Mouse (Mus musculus) lung, embryonic 14.5 days (tissue): ENCODE data around the gene Ano7. TPM values are rescaled to one million over a fixed set of nuclear protein-coding genes. Genes with fewer than 3 reads are reported as not detected.
A peak's percentile ranks its signal among the peaks of the same experiment; 100 is the strongest.

ENCODE experiments used
- ATAC-seq: fragments of 200-750 bp; cut with Nextera tagmentation; 2 replicates; pipeline ENCODE4 v1.8.0; 2017; ENCODE audit warnings: mild to moderate bottlenecking, moderate TSS enrichment, moderate library complexity; ENCODE audit not compliant: insufficient read depth
- DNase-seq: peaks from one replicate; pipeline ENCODE4 v3.0.0-alpha.2; 2015
- H3K27ac ChIP-seq: fragments of 300-500 bp; sonication (generic); 2 replicates; pipeline ENCODE4 v1.5.1; 2014; ENCODE audit warnings: low read depth, mild to moderate bottlenecking, moderate library complexity
- H3K27me3 ChIP-seq: fragments of 300-500 bp; sonication (generic); 2 replicates; pipeline ENCODE4 v1.6.1; 2014; ENCODE audit warnings: low read length, control low read depth; ENCODE audit not compliant: insufficient read depth
- H3K36me3 ChIP-seq: fragments of 300-500 bp; sonication (generic); 2 replicates; pipeline ENCODE4 v1.6.1; 2014; ENCODE audit warnings: control low read depth; ENCODE audit not compliant: insufficient read depth
- H3K4me1 ChIP-seq: fragments of 300-500 bp; sonication (generic); 2 replicates; pipeline ENCODE4 v1.6.1; 2014; ENCODE audit warnings: antibody characterized with exemption, control low read depth; ENCODE audit not compliant: insufficient read depth
- H3K4me2 ChIP-seq: fragments of 300-500 bp; sonication (generic); 2 replicates; pipeline ENCODE4 v1.6.1; 2014; ENCODE audit warnings: mild to moderate bottlenecking
- H3K4me3 ChIP-seq: fragments of 300-500 bp; sonication (generic); 2 replicates; pipeline ENCODE4 v1.5.1; 2014; ENCODE audit warnings: low read depth, low read length
- H3K9ac ChIP-seq: fragments of 300-500 bp; sonication (generic); 2 replicates; pipeline ENCODE4 v1.6.1; 2014
- H3K9me3 ChIP-seq: fragments of 300-500 bp; sonication (generic); 2 replicates; pipeline ENCODE4 v1.6.1; 2016; ENCODE audit warnings: low read depth, low read length, control low read depth
- CTCF ChIP-seq: IDR thresholded peaks from 2 replicates; pipeline ENCODE4 v1.5.1; 2016; ENCODE audit warnings: antibody characterized with exemption, low read depth
- WGBS: fragments of 180-500 bp; shearing (Covaris S2); extraction: QIAGEN DNeasy Blood & Tissue Kit; methylation state at CpG from one replicate; pipeline ENCODE4 v1.1.7; 2014; 5-methylcytosine and 5-hydroxymethylcytosine counted together
- polyA plus RNA-seq: library from polyadenylated mRNA; unstranded; fragments of >200 nt; fragmentation: Nextera tagmentation; extraction: Ambion mirVana; gene quantifications from 2 replicates; pipeline ENCODE4 v1.2.1, GENCODE M21; 2014

The Ano7 gene
- polyA plus RNA-seq, 1 experiment from 2014 or later = 0.08 TPM

DNA sequence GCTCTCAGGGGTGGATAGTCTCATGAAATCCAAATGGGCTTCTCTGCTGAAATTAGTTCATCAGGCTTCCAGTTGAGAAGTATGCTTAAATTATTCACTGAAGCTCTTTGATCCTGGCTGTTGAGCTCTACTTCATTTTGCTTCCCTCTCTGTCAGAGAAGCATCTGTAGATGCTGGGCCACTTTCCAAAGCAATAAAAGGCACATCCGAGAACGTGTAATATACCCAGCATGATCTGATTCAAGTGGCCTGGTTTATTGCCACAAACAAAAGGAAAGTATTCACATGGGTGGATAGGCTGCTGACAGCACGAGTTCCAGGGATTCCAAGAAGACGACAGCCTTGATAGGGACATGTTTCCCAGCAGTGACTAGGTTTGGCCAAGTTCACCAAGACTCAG lies 24.0 kb upstream of the Ano7 start:
- no peak for TF ChIP-seq CTCF
- peaks cover 77% of the 10 kb centered on the region for H3K36me3 ChIP-seq
- WGBS = 83% methylated on average over 4 of the region's 4 CpGs
- H3K9ac ChIP-seq = no peak overlapping the region
- ATAC-seq (no peak), DNase-seq (no peak)
- no peak overlapping the region for H3K27ac ChIP-seq
- no peak overlapping the region for H3K4me2 ChIP-seq
- H3K27me3 ChIP-seq = no peaks in the 10 kb centered on the region
- no peaks in the 10 kb centered on the region for H3K9me3 ChIP-seq
- H3K4me3 ChIP-seq = no peak overlapping the region
- H3K4me1 ChIP-seq = no peaks in the 10 kb centered on the region

GRCm38 (mm10) chr1:93352724-93353123 lies 21.0 kb upstream of the Ano7 start:
- no peak for TF ChIP-seq CTCF
- ATAC-seq (no peak), DNase-seq (no peak)
- Histone ChIP-seq H3K27me3 (no peaks in the 10 kb centered on the region), H3K36me3 (peaks cover 90% of the 10 kb centered on the region), H3K4me1 (no peaks in the 10 kb centered on the region), H3K9me3 (no peaks in the 10 kb centered on the region), H3K27ac (no peak overlapping the region), H3K4me2 (no peak overlapping the region), H3K4me3 (no peak overlapping the region), H3K9ac (no peak overlapping the region)
- WGBS = 87% methylated on average over 2 of the region's 2 CpGs

- Histone ChIP-seq H3K9ac (no peak overlapping the region), H3K4me2 (no peak overlapping the region), H3K4me3 (no peak overlapping the region), H3K36me3 (peaks cover 70% of the 10 kb centered on the region), H3K27ac (no peak overlapping the region), H3K9me3 (no peaks in the 10 kb centered on the region), H3K27me3 (no peaks in the 10 kb centered on the region), H3K4me1 (no peaks in the 10 kb centered on the region)
- 80% methylated on average over 4 of the region's 4 CpGs for WGBS
- TF ChIP-seq CTCF = no peak
- DNase-seq = no peak
- ATAC-seq = no peak
Measured at GRCm38 (mm10) chr1:93362661-93363060, 11.1 kb upstream of the Ano7 start.

- Histone ChIP-seq H3K4me2 (no peak overlapping the region), H3K36me3 (peaks cover 52% of the 10 kb centered on the region), H3K27ac (no peak overlapping the region), H3K27me3 (no peaks in the 10 kb centered on the region), H3K9ac (no peak overlapping the region), H3K4me1 (no peaks in the 10 kb centered on the region), H3K9me3 (no peaks in the 10 kb centered on the region), H3K4me3 (no peak overlapping the region)
- ATAC-seq = no peak
- WGBS = 88% methylated on average over 6 of the region's 6 CpGs
- no peak for TF ChIP-seq CTCF
- DNase-seq = no peak
Measured at GRCm38 (mm10) chr1:93365641-93366040, 8.1 kb upstream of the Ano7 start.

DNA sequence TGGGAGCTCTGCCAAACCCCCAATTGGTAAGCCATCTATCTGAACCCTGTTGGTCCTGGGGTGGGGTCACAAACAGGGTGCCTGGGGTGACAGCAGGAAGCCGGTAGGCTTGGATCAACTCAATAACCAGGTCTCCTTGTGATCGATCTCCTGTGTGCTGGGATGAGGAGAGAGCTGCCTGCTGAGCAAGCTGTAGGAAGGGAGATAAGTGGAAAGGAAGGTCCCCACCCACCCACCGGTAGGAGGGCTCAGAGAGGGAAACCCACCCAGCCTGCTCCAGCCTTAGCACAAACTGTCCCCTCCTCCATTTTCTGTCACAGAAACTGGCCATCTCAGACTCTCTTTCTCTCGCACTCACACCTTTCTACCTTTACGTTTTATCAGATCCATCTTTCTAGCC lies 3.6 kb downstream of the Ano7 start:
- H3K9ac ChIP-seq = no peak overlapping the region
- H3K36me3 ChIP-seq = no peaks in the 10 kb centered on the region
- ATAC-seq (no peak), DNase-seq (no peak)
- H3K27ac ChIP-seq = no peak overlapping the region
- H3K4me3 ChIP-seq = no peak overlapping the region
- no peaks in the 10 kb centered on the region for H3K9me3 ChIP-seq
- no peak for TF ChIP-seq CTCF
- whole genome bisulfite sequencing = 49% methylated on average over 5 of the region's 5 CpGs
- H3K4me2 ChIP-seq = no peak overlapping the region
- no peaks in the 10 kb centered on the region for H3K27me3 ChIP-seq
- no peaks in the 10 kb centered on the region for H3K4me1 ChIP-seq

- WGBS = 70% methylated on average over 5 of the region's 5 CpGs
- no peaks in the 10 kb centered on the region for H3K4me1 ChIP-seq
- ATAC-seq = no peak
- H3K4me3 ChIP-seq = no peak overlapping the region
- H3K9me3 ChIP-seq = no peaks in the 10 kb centered on the region
- H3K27ac ChIP-seq = no peak overlapping the region
- no peak for DNase-seq
- H3K27me3 ChIP-seq = no peaks in the 10 kb centered on the region
- H3K4me2 ChIP-seq = no peak overlapping the region
- H3K36me3 ChIP-seq = no peaks in the 10 kb centered on the region
- 0 out of 2 replicates have a peak, but pooled peaks have one; percentile 11 for TF ChIP-seq CTCF
- H3K9ac ChIP-seq = no peak overlapping the region
Measured at GRCm38 (mm10) chr1:93379117-93379516, 5.4 kb downstream of the Ano7 start.

DNA sequence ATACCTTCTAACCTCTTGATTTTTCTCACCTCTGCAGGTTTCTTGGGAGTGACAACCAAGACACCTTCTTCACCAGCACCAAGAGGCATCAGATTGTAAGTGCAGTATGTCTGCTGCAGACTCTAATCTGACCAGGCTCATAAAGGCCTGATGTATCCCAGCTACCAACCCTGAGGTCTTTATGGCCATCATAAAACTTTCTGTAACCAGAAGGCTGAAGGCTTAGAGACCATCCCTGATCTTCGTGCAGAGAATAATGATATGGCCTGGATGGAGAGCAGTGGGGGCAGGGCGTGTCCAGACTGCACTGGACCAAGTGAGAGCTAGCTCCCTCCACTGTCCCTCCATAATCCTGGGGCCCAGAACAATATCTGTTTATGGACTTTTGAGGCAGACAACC lies 13.5 kb downstream of the Ano7 start:
- no peaks in the 10 kb centered on the region for H3K36me3 ChIP-seq
- no peak overlapping the region for H3K4me3 ChIP-seq
- no peaks in the 10 kb centered on the region for H3K4me1 ChIP-seq
- H3K27ac ChIP-seq = no peak overlapping the region
- no peak overlapping the region for H3K4me2 ChIP-seq
- H3K27me3 ChIP-seq = no peaks in the 10 kb centered on the region
- no peaks in the 10 kb centered on the region for H3K9me3 ChIP-seq
- DNase-seq (no peak), ATAC-seq (no peak)
- 75% methylated on average over 2 of the region's 2 CpGs for WGBS
- TF ChIP-seq CTCF = no peak
- no peak overlapping the region for H3K9ac ChIP-seq

DNA sequence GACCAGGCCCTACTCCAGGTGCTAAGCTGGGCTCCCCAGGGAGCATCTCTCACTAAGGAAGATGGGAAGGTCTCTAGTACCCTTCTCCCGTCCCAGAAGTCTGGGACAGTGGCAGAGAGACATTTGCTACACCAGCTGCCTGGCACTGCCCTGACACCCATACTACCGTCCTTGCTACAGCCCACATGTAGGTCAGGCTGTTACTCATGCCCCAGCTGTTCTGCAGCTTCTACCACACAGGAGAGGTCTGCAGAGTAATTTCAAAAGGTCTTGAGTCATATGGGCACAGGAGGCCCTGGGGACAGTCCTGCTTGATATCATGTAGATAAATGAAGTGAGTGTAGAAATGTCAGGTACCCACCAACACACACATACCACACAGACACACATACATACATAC lies 15.2 kb downstream of the Ano7 start:
- Histone ChIP-seq H3K27ac (no peak overlapping the region), H3K36me3 (no peaks in the 10 kb centered on the region), H3K9me3 (no peaks in the 10 kb centered on the region), H3K9ac (no peak overlapping the region), H3K4me1 (no peaks in the 10 kb centered on the region), H3K27me3 (no peaks in the 10 kb centered on the region), H3K4me3 (no peak overlapping the region), H3K4me2 (no peak overlapping the region)
- DNase-seq = no peak
- no peak for ATAC-seq
- TF ChIP-seq CTCF = no peak
- WGBS = 71% methylated on average over 2 of the region's 2 CpGs
